Mouse (Mus musculus): ENCODE data around the gene Nat10. TPM values are rescaled to one million over a fixed set of nuclear protein-coding genes. Genes with fewer than 3 reads are reported as not detected.

Gene Nat10
- polyA plus RNA-seq, 1 experiment from 2014 or later, result 8.8 TPM

- no peak for ATAC-seq
- Histone ChIP-seq H3K36me3 (ENCODE audit: control insufficient read depth, insufficient read depth) (no peaks in the 10 kb centered on the region), H3K4me3 (ENCODE audit: low read depth, low read length) (no peak overlapping the region), H3K9me3 (ENCODE audit: control insufficient read depth) (no peaks in the 10 kb centered on the region), H3K9ac (ENCODE audit: low read depth, low read length) (no peak overlapping the region), H3K4me1 (replicated peaks; ENCODE audit: control insufficient read depth, insufficient read depth, low read length) (no peaks in the 10 kb centered on the region), H3K27ac (ENCODE audit: low read depth, low read length) (no peak overlapping the region), H3K4me2 (replicated peaks; ENCODE audit: low read depth) (no peak overlapping the region), H3K27me3 (replicated peaks; ENCODE audit: control insufficient read depth, insufficient read depth, low read length) (no peaks in the 10 kb centered on the region)
- 46% methylated on average over 7 of the region's 7 CpGs for WGBS
- TF ChIP-seq CTCF (IDR thresholded peaks at IDR 0.05; ENCODE audit: low read depth), result no peak
Measured at GRCm38 (mm10) chr2:103684926-103685577, 76.0 kb downstream of the Nat10 start.

- H3K4me2 ChIP-seq (replicated peaks; ENCODE audit: low read depth), result no peak overlapping the region
- H3K4me3 ChIP-seq (ENCODE audit: low read depth, low read length), result no peak overlapping the region
- WGBS, result 86% methylated on average over 2 of the region's 2 CpGs
- TF ChIP-seq CTCF (IDR thresholded peaks at IDR 0.05; ENCODE audit: low read depth), result no peak
- no peaks in the 10 kb centered on the region for H3K9me3 ChIP-seq (ENCODE audit: control insufficient read depth)
- no peaks in the 10 kb centered on the region for H3K27me3 ChIP-seq (replicated peaks; ENCODE audit: control insufficient read depth, insufficient read depth, low read length)
- ATAC-seq, result no peak
- no peak overlapping the region for H3K9ac ChIP-seq (ENCODE audit: low read depth, low read length)
- no peak overlapping the region for H3K27ac ChIP-seq (ENCODE audit: low read depth, low read length)
- H3K36me3 ChIP-seq (ENCODE audit: control insufficient read depth, insufficient read depth), result no peaks in the 10 kb centered on the region
- no peaks in the 10 kb centered on the region for H3K4me1 ChIP-seq (replicated peaks; ENCODE audit: control insufficient read depth, insufficient read depth, low read length)
Measured at GRCm38 (mm10) chr2:103684431-103684830, 76.6 kb downstream of the Nat10 start.

- 89% methylated on average over 9 of the region's 9 CpGs for WGBS
- Histone ChIP-seq H3K4me1 (replicated peaks; ENCODE audit: control insufficient read depth, insufficient read depth, low read length) (no peaks in the 10 kb centered on the region), H3K4me2 (replicated peaks; ENCODE audit: low read depth) (no peak overlapping the region), H3K36me3 (ENCODE audit: control insufficient read depth, insufficient read depth) (no peaks in the 10 kb centered on the region), H3K27me3 (replicated peaks; ENCODE audit: control insufficient read depth, insufficient read depth, low read length) (no peaks in the 10 kb centered on the region), H3K4me3 (ENCODE audit: low read depth, low read length) (no peak overlapping the region), H3K9ac (ENCODE audit: low read depth, low read length) (no peak overlapping the region), H3K9me3 (ENCODE audit: control insufficient read depth) (no peaks in the 10 kb centered on the region), H3K27ac (ENCODE audit: low read depth, low read length) (no peak overlapping the region)
- ATAC-seq, result no peak
- no peak for TF ChIP-seq CTCF (IDR thresholded peaks at IDR 0.05; ENCODE audit: low read depth)
Measured at GRCm38 (mm10) chr2:103682927-103683442, 78.1 kb downstream of the Nat10 start.

GRCm38 (mm10) chr2:103682261-103682722 is 78.8 kb downstream of the Nat10 start:
- no peaks in the 10 kb centered on the region for H3K4me1 ChIP-seq (replicated peaks; ENCODE audit: control insufficient read depth, insufficient read depth, low read length)
- no peak for ATAC-seq
- H3K27ac ChIP-seq (ENCODE audit: low read depth, low read length), result no peak overlapping the region
- no peak overlapping the region for H3K4me3 ChIP-seq (ENCODE audit: low read depth, low read length)
- no peaks in the 10 kb centered on the region for H3K36me3 ChIP-seq (ENCODE audit: control insufficient read depth, insufficient read depth)
- 75% methylated on average over 9 of the region's 9 CpGs for WGBS
- H3K4me2 ChIP-seq (replicated peaks; ENCODE audit: low read depth), result no peak overlapping the region
- H3K27me3 ChIP-seq (replicated peaks; ENCODE audit: control insufficient read depth, insufficient read depth, low read length), result no peaks in the 10 kb centered on the region
- no peaks in the 10 kb centered on the region for H3K9me3 ChIP-seq (ENCODE audit: control insufficient read depth)
- no peak for TF ChIP-seq CTCF (IDR thresholded peaks at IDR 0.05; ENCODE audit: low read depth)
- H3K9ac ChIP-seq (ENCODE audit: low read depth, low read length), result no peak overlapping the region

GRCm38 (mm10) chr2:103681149-103681548 is 79.9 kb downstream of the Nat10 start:
- no peaks in the 10 kb centered on the region for H3K27me3 ChIP-seq (replicated peaks; ENCODE audit: control insufficient read depth, insufficient read depth, low read length)
- WGBS, result 81% methylated on average over 5 of the region's 5 CpGs
- no peak for ATAC-seq
- H3K9ac ChIP-seq (ENCODE audit: low read depth, low read length), result no peak overlapping the region
- TF ChIP-seq CTCF (IDR thresholded peaks at IDR 0.05; ENCODE audit: low read depth), result no peak
- H3K36me3 ChIP-seq (ENCODE audit: control insufficient read depth, insufficient read depth), result no peaks in the 10 kb centered on the region
- H3K4me3 ChIP-seq (ENCODE audit: low read depth, low read length), result no peak overlapping the region
- no peak overlapping the region for H3K4me2 ChIP-seq (replicated peaks; ENCODE audit: low read depth)
- H3K27ac ChIP-seq (ENCODE audit: low read depth, low read length), result no peak overlapping the region
- H3K9me3 ChIP-seq (ENCODE audit: control insufficient read depth), result no peaks in the 10 kb centered on the region
- H3K4me1 ChIP-seq (replicated peaks; ENCODE audit: control insufficient read depth, insufficient read depth, low read length), result no peaks in the 10 kb centered on the region

- no peaks in the 10 kb centered on the region for H3K4me1 ChIP-seq (replicated peaks; ENCODE audit: control insufficient read depth, insufficient read depth, low read length)
- ATAC-seq, result no peak
- H3K27me3 ChIP-seq (replicated peaks; ENCODE audit: control insufficient read depth, insufficient read depth, low read length), result no peaks in the 10 kb centered on the region
- H3K4me3 ChIP-seq (ENCODE audit: low read depth, low read length), result no peak overlapping the region
- no peaks in the 10 kb centered on the region for H3K9me3 ChIP-seq (ENCODE audit: control insufficient read depth)
- H3K9ac ChIP-seq (ENCODE audit: low read depth, low read length), result no peak overlapping the region
- WGBS, result 81% methylated on average over 9 of the region's 9 CpGs
- no peak for TF ChIP-seq CTCF (IDR thresholded peaks at IDR 0.05; ENCODE audit: low read depth)
- no peak overlapping the region for H3K27ac ChIP-seq (ENCODE audit: low read depth, low read length)
- H3K36me3 ChIP-seq (ENCODE audit: control insufficient read depth, insufficient read depth), result no peaks in the 10 kb centered on the region
- H3K4me2 ChIP-seq (replicated peaks; ENCODE audit: low read depth), result no peak overlapping the region
Measured at GRCm38 (mm10) chr2:103680364-103681110, 80.5 kb downstream of the Nat10 start.

Measured in intestine, postnatal 0 days (tissue).